Mouse (Mus musculus): ENCODE results near the gene Doc2b. TPM values are rescaled to one million over a fixed set of nuclear protein-coding genes. Genes with fewer than 3 reads are reported as not detected.

Doc2b gene
- polyA plus RNA-seq, 1 experiment from 2014 or later: 1.4 TPM

- H3K9me3 ChIP-seq: no peaks in the 10 kb centered on the region
- no peak overlapping the region for H3K27ac ChIP-seq
- no peak overlapping the region for H3K4me2 ChIP-seq
- peaks cover 11% of the 10 kb centered on the region for H3K4me1 ChIP-seq (replicated peaks)
- no peaks in the 10 kb centered on the region for H3K27me3 ChIP-seq
- 84% methylated on average over 2 of the region's 2 CpGs for WGBS
- no peaks in the 10 kb centered on the region for H3K36me3 ChIP-seq
- H3K4me3 ChIP-seq: no peak overlapping the region
- no peak for ATAC-seq (ENCODE audit: low FRiP score)
- no peak overlapping the region for H3K9ac ChIP-seq
These were observed 68.7 kb downstream of the Doc2b start for GRCm38 (mm10) chr11:75727168-75727567.

DNA sequence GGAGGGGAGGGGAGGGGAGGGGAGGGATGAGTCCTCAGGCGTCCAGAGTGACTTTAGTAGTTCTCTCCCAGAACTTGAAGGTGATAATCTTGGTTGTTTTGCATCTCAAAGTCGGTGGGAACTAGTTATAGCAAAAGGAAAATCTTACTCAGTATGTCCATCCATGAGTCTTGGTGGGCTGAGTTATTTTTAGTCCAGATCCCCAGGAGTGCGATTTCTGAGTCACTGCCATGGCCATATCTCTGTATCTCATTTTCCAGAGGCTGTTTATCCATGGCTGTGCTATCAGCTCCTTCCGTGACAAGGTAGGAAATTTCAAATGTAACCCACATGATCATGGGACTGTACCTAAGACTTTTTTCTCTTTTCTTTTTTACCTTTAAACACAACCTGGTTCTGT is 73.5 kb downstream of the Doc2b start:
- no peaks in the 10 kb centered on the region for H3K27me3 ChIP-seq
- H3K9me3 ChIP-seq: peaks cover 12% of the 10 kb centered on the region
- ATAC-seq (ENCODE audit: low FRiP score): no peak
- no peaks in the 10 kb centered on the region for H3K36me3 ChIP-seq
- no peak overlapping the region for H3K4me2 ChIP-seq
- H3K9ac ChIP-seq: no peak overlapping the region
- H3K4me3 ChIP-seq: no peak overlapping the region
- 67% methylated on average over 4 of the region's 4 CpGs for WGBS
- no peaks in the 10 kb centered on the region for H3K4me1 ChIP-seq (replicated peaks)
- no peak overlapping the region for H3K27ac ChIP-seq

Other genes starting within 250 kb of the Doc2b start
- 94.8 and 101 TPM in 2 replicates for gene Pitpna, start 208.0 kb downstream of the Doc2b start, polyA plus RNA-seq (2015; fragmentation: Nextera tagmentation; extraction: Ambion mirVana)
- 38.8 and 41.2 TPM in 2 replicates for gene Inpp5k, start 165.1 kb downstream of the Doc2b start, polyA plus RNA-seq (2015; fragmentation: Nextera tagmentation; extraction: Ambion mirVana)
- gene Myo1c, start 145.5 kb downstream of the Doc2b start, polyA plus RNA-seq (2015; fragmentation: Nextera tagmentation; extraction: Ambion mirVana): 8.8 and 9.6 TPM in 2 replicates
- gene Crk, start 116.8 kb downstream of the Doc2b start, polyA plus RNA-seq (2015; fragmentation: Nextera tagmentation; extraction: Ambion mirVana): 120 TPM in 2 replicates
- gene Ywhae, start 63.2 kb downstream of the Doc2b start, polyA plus RNA-seq (2015; fragmentation: Nextera tagmentation; extraction: Ambion mirVana): 1,500 and 1,527 TPM in 2 replicates
- gene Rph3al, start 142.4 kb upstream of the Doc2b start, polyA plus RNA-seq (2015; fragmentation: Nextera tagmentation; extraction: Ambion mirVana): 2.2 and 2.5 TPM in 2 replicates
- 1.7 and 5.5 TPM in 2 replicates for gene 1700016K19Rik, start 203.9 kb upstream of the Doc2b start, polyA plus RNA-seq (2015; fragmentation: Nextera tagmentation; extraction: Ambion mirVana)
- gene Rflnb, start 231.7 kb upstream of the Doc2b start, polyA plus RNA-seq (2015; fragmentation: Nextera tagmentation; extraction: Ambion mirVana): 7.5 and 7.9 TPM in 2 replicates